Mouse (Mus musculus) liver (tissue): ENCODE data around the gene Cyp4f39.

Experiments
- DNase-seq: peaks from one replicate; pipeline ENCODE4 v3.0.0-alpha.2; 2020; ENCODE audit warnings: mixed read lengths

Gene Cyp4f39

GRCm38 (mm10) chr17:32534068-32534467, 81.5 kb downstream of the Cyp4f39 start:
- no peak for DNase-seq

GRCm38 (mm10) chr17:32536051-32536866, 83.7 kb downstream of the Cyp4f39 start, which contains the start of gene Cyp4f16:
TSS of gene Cyp4f16 (plus strand) at chr17:32536558.
- peak; percentile 79 for DNase-seq

GRCm38 (mm10) chr17:32536867-32537250, 84.3 kb downstream of the Cyp4f39 start:
- no peak for DNase-seq
